Mouse (Mus musculus) embryo, embryonic 10.5 days (tissue): Measurements from ENCODE around the gene Zfp53.
A peak's percentile ranks its signal among the peaks of the same experiment; 100 is the strongest.

ENCODE experiments used
- DNase-seq: peaks from one replicate; pipeline ENCODE4 v3.0.0-alpha.2; 2015; ENCODE audit warnings: low spot score

Zfp53 gene

DNA sequence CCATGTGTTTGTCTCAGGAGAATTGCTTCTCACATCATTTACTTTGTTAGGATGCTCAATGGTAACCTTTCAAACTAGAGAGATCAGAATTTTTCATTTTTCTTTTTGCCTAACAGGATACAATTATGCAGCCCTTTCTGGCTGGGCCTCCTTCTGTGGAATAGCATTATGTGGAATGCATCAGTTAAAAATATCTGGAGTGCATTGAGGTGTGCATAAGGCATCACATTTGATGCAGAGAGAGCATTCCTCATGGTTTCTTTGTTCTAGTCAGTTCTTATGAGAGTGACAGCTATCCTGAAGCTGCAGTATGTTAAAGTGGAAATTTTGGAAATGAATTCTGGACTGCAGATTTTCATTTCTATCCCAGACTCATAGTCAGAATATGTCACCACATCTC lies 37.5 kb downstream of the Zfp53 start:
- no peak for DNase-seq

DNA sequence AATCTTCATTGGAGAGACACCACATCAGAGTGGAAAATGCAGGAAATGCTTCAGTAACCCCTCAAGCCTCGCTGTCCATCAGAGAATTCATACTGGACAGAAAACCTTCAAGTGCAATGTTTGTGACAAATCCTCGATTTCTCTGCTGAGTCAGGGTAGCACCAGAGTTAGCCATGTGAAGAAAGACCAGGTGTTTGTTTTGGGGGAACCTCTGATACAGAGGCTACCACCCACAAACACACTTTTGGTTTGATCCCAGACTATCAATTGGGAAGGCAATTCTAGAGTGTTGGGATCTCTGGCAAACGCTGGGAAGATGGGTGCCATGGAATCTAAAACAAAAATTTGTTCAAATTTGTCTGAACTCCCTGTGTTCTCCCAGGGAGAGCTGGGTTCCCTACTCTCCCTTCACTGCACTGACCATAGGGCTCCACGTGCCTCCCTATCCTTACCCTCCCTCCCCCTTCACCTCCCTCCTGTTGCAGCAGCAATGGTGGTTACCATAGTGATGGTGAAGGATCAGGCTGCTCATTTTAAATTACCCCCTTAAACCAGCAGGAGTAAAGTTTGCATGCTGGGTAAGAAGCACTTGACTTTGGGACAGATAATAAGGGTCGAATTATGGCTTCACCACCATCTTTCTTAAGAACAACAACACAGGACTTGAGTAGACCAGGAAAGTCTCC lies 42.0 kb downstream of the Zfp53 start:
- no peak for DNase-seq

DNA sequence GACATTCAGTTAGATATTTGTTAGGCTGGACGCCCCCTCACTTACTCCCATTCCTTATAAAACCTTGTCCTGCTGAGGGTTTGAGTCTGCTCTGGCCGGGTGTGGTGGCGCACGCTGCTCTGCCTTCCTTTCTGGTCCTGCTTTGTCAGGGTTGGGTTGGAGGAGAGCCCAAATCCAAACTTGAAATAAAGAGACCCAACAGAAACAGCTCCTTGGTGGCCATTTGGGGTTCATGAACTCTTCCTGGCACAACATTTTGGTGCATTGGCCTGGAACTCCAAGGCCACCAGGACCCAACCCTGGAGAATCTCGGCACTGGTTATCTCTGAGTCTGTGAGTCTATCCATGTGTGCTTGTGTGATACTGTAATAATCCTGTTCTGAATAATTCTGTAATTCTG lies 42.8 kb downstream of the Zfp53 start:
- no peak for DNase-seq

DNA sequence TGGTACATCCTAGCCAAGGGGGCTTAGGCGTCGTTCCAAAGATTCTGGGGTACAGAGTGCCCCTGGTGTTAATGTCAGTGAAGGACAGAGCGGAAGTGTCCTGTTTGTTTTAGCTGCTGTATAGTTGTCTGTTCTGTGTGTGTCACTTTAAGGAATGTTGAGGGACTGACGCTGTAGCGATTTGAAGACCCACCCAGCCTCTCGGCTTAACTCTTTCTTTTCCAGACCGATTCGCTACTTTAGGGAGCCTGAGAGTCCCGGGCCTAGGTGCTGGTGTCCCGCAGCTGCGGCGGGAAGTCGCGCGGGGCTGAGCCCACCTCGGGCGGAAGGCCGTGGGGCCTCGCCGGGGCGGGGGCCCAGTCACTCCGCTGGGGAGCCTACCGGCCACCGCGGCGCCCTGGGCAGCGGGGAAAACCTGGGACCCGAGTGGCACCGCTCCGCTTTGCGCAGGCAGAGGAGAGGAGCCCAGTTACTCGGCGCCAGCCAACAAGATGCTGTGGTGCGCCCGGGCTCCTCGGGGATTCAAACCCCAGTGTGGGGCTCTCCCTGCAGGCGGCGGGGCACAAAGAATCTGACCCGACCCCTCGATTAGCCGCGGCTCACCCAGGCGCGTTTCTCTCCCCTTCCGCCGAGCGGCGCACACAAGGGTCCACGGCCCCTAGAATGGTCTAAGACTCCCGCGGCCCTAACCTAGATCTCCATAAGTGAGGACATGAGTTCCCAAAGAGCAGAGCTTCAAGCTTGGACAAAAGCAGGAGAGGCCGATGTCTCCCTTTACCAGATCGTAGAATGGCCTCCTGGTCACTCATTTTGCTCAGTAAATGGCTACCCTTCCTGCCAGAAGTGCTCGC lies 43.5 kb downstream of the Zfp53 start:
- peak; percentile 86 for DNase-seq

DNA sequence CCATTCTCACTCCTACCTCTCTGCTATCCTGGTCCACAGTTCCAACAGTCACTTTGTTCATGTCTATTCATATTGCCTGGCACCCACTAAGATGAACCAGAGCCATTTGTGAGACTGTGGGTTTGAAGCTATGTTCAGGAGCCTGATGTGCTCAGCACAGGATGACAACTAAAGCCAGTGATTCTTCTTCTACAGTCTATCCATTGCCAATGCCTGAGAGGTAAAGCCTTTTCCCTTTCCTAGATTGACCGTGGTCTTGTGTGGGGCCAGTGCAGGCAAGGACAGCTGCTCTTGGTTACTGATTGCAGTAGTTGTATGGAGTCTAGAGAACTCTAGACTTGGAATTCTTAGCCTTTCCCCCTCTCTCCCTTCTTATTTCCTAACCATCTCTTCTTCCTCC lies 45.2 kb downstream of the Zfp53 start:
- DNase-seq: no peak

DNA sequence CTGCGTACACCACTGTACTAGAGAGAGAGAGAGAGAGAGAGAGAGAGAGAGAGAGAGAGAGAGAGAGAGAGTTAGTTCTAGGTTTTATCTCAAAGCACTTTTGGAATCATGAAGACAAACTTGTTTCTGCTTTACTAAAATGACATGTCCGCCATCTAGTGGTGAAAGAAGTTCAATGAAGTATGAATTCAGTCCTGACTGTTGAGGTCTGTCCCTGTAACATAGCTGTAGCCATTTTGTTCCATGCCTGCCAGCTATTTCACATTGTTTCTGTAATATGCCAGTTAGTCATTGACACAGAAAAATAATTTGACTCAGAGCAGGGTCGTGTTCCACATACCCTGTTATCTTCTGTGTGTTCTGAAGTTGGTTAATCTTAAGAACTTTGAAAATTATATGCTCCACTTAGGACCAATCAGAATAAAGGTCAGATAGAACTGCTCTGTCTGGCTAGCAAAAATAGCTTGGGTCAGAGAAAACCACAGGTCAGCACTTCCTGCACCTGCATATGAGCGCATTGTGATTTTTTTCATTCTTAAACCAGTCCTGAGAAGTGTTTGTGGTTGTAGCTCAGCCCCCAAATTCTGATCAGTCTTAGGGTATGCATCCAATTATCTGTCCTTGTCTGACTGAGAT lies 45.8 kb downstream of the Zfp53 start:
- DNase-seq: peak; percentile 92

DNA sequence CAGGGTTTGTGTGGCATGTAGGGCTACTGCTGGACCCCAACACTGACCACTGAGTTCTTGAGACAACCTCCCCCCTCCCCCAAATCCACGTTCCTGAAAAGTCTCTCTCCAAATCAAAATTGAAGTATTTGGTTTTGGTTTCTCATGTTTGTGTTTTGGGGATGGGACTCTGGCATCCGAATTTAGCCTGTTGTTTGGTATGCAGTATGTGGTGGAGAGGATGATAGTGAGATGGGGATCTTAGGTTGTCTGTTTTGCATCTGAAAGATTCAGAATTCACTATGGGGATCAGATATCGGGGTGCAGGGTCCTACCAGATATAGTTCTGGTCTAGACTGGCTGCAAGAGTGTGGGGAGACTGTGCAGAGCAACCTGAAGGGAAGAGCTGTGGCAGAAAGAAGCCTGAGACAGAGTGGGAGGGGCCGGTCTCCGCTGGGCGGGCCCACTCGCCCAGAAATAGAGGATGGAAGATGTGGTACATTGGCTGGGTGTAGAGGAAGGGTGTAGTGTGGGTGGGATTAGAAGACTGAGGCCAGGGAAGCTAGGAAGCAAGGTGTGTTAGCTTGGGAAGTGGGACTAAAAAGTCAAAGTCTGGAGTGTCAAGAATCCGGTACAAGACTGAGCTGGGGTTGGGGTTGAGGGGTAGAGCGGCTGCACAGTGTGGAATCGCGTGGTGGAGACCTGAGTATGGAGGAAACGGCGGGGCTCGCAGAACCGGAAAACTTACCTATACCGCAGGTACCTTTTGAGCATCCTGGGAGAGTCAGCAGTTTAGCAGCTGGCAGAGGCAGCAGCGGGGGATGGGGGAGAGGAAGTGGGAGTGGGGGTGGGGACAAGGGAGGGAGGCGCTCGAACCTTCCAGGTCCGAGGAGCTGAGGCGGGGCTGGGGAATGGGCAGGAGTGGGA lies 46.6 kb downstream of the Zfp53 start, which contains the start of gene Zfp52:
TSS of gene Zfp52 (plus strand) at position 444 of the 906 bp plus-strand sequence.
- DNase-seq: peak; percentile 68

DNA sequence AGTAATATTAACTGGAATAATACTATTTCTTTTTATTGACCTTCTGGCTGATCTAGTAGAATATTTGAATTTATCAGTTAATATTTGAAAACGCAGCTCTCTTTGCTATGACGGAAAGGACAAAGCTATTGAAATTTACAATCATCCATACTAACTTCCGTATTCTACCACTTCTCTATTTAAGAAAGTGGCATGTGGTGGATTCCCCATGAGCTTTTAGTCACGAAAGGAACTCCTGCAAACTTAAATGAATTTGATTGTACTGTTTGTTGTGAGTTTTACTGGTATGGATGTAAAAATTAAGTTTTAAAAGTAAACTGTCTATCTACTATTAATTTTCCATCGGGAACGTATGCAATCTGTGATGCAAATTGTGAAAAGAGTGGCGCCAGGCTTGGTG lies 47.3 kb downstream of the Zfp53 start:
- no peak for DNase-seq

DNA sequence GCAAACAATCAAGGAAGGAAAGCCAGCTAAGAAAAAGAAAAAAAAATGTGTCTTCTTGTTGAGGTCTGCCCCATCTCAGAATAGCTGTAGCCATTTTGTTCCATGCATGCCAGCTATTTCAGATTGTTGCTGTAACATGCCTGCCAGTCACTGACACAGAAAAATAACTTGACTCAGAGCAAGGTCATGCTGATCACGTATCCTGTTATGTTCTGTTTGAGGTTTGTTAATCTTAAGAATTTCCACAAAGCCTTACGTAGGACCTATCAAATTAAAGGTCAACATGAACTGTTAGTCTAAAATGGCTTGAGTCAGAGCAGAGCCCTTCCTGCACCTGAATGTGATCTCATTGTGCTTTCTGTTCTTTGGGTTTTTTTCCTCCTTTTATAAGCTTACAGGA lies 47.9 kb downstream of the Zfp53 start:
- DNase-seq: no peak

DNA sequence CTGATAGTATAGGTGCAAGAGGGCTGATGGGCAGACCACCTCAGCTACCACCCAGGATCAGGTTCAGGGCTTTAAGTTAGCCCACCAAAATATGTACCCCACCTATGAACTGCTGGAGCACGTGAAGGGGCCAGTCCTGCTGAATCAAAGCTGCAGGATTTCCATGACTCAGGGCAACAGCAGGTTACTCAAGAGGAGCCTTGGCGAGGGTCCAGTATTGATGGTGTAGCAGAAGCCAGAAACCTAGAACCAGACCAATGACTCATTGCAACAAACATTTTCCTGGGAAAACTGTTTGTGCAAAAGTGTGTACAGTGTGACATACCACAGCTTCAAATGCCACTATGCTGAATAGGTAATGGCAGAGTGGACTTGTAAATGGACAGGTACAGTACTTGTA lies 69.0 kb downstream of the Zfp53 start:
- no peak for DNase-seq
